Mouse (Mus musculus): ENCODE measurements around the gene Zfp94. TPM values are rescaled to one million over a fixed set of nuclear protein-coding genes. Genes with fewer than 3 reads are reported as not detected.

Zfp94 gene
- polyA plus RNA-seq, 1 experiment from 2014 or later, result 21.6 TPM

GRCm38 (mm10) chr7:24325675-24326128 lies 9.2 kb upstream of the Zfp94 start:
- ATAC-seq, result peak; percentile 81
- peak overlapping the region; percentile 3; the same call in 1 of the 2 replicates for H3K27ac ChIP-seq (ENCODE audit: low read depth, low read length)

GRCm38 (mm10) chr7:24325197-24325596 lies 8.7 kb upstream of the Zfp94 start:
- ATAC-seq (peak; percentile 51; the same call in 1 of the 2 replicates), DNase-seq (ENCODE audit: low spot score) (peak; percentile 68)
- no peaks in the 10 kb centered on the region for H3K36me3 ChIP-seq (ENCODE audit: control insufficient read depth, insufficient read depth, low read length)
- peaks cover 7% of the 10 kb centered on the region; the same call in 1 of the 2 replicates for H3K9me3 ChIP-seq (replicated peaks; ENCODE audit: control insufficient read depth, low read length)
- peak overlapping the region; percentile 54 for H3K9ac ChIP-seq (ENCODE audit: low read length)
- 43% methylated on average over 6 of the region's 6 CpGs for WGBS
- H3K4me3 ChIP-seq (ENCODE audit: low read depth, low read length), result peak overlapping the region; percentile 25; the same call in 1 of the 2 replicates
- H3K4me1 ChIP-seq (ENCODE audit: control insufficient read depth, insufficient read depth, low read length), result peaks cover 5% of the 10 kb centered on the region; the same call in 1 of the 2 replicates
- H3K27ac ChIP-seq (ENCODE audit: low read depth, low read length), result peak overlapping the region; percentile 3; the same call in 1 of the 2 replicates
- H3K27me3 ChIP-seq (replicated peaks; ENCODE audit: control insufficient read depth, insufficient read depth, low read length), result no peaks in the 10 kb centered on the region
- H3K4me2 ChIP-seq (ENCODE audit: low read length), result peak overlapping the region; percentile 40

More at GRCm38 (mm10) chr7:24325675-24326128, 9.2 kb upstream of the Zfp94 start:
- H3K4me3 ChIP-seq (ENCODE audit: low read depth, low read length), result peak overlapping the region; percentile 25
- H3K36me3 ChIP-seq (ENCODE audit: control insufficient read depth, insufficient read depth, low read length), result no peaks in the 10 kb centered on the region
- H3K27me3 ChIP-seq (replicated peaks; ENCODE audit: control insufficient read depth, insufficient read depth, low read length), result no peaks in the 10 kb centered on the region
- H3K9me3 ChIP-seq (replicated peaks; ENCODE audit: control insufficient read depth, low read length), result peaks cover 7% of the 10 kb centered on the region; the same call in 1 of the 2 replicates
- 3% methylated on average over 13 of the region's 13 CpGs for WGBS
- peak overlapping the region; percentile 54 for H3K9ac ChIP-seq (ENCODE audit: low read length)
- H3K4me2 ChIP-seq (ENCODE audit: low read length), result peak overlapping the region; percentile 40
- H3K4me1 ChIP-seq (ENCODE audit: control insufficient read depth, insufficient read depth, low read length), result peaks cover 6% of the 10 kb centered on the region; the same call in 1 of the 2 replicates
- peak; percentile 65 for DNase-seq (ENCODE audit: low spot score)

- no peak for DNase-seq (ENCODE audit: low spot score)
- Histone ChIP-seq H3K4me1 (ENCODE audit: control insufficient read depth, insufficient read depth, low read length) (peaks cover 3% of the 10 kb centered on the region; the same call in 1 of the 2 replicates), H3K27me3 (replicated peaks; ENCODE audit: control insufficient read depth, insufficient read depth, low read length) (0 out of 2 replicates have a peak, but pooled peaks cover 2% of the 10 kb centered on the region), H3K36me3 (ENCODE audit: control insufficient read depth, insufficient read depth, low read length) (no peaks in the 10 kb centered on the region), H3K9me3 (replicated peaks; ENCODE audit: control insufficient read depth, low read length) (peaks cover 7% of the 10 kb centered on the region; the same call in 1 of the 2 replicates), H3K27ac (ENCODE audit: low read depth, low read length) (no peak overlapping the region), H3K4me3 (ENCODE audit: low read depth, low read length) (no peak overlapping the region), H3K9ac (ENCODE audit: low read length) (no peak overlapping the region), H3K4me2 (ENCODE audit: low read length) (no peak overlapping the region)
- WGBS, result 82% methylated on average over 4 of the region's 4 CpGs
- ATAC-seq, result no peak
These were observed 6.1 kb upstream of the Zfp94 start for GRCm38 (mm10) chr7:24322593-24322992.

DNA sequence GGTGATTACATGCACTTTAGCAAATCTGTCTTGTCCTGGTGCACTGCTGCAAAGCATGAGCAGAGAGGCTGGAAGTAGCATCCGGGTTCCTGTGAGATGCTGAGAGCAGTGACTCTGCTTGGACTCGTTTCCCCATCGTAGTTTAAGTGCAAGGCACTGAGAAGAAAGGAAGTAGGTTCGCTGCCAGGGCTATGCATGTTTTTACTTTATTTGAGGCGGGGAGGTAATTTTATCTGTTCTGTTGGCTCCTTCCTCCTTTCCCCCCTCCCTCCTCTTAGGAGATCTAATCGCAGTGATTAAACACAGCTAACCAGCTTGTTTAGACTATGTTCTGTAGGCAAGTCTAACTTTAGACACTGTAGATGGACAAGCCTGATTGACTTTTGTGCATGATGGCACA lies 2.5 kb upstream of the Zfp94 start:
- whole genome bisulfite sequencing, result 77% methylated on average over 6 of the region's 6 CpGs
- H3K36me3 ChIP-seq (ENCODE audit: control insufficient read depth, insufficient read depth, low read length), result 0 out of 2 replicates have a peak, but pooled peaks cover 2% of the 10 kb centered on the region
- H3K9ac ChIP-seq (ENCODE audit: low read length), result no peak overlapping the region
- DNase-seq (ENCODE audit: low spot score) (no peak), ATAC-seq (no peak)
- no peak overlapping the region for H3K27ac ChIP-seq (ENCODE audit: low read depth, low read length)
- H3K4me2 ChIP-seq (ENCODE audit: low read length), result no peak overlapping the region
- H3K4me3 ChIP-seq (ENCODE audit: low read depth, low read length), result no peak overlapping the region
- H3K27me3 ChIP-seq (replicated peaks; ENCODE audit: control insufficient read depth, insufficient read depth, low read length), result 0 out of 2 replicates have a peak, but pooled peaks cover 2% of the 10 kb centered on the region
- peaks cover 4% of the 10 kb centered on the region; the same call in 1 of the 2 replicates for H3K4me1 ChIP-seq (ENCODE audit: control insufficient read depth, insufficient read depth, low read length)
- H3K9me3 ChIP-seq (replicated peaks; ENCODE audit: control insufficient read depth, low read length), result peaks cover 3% of the 10 kb centered on the region; the same call in 1 of the 2 replicates

- ATAC-seq (peak; percentile 76), DNase-seq (ENCODE audit: low spot score) (no peak)
- peak overlapping the region; percentile 60 for H3K4me3 ChIP-seq (ENCODE audit: low read depth, low read length)
- H3K4me1 ChIP-seq (ENCODE audit: control insufficient read depth, insufficient read depth, low read length), result peaks cover 4% of the 10 kb centered on the region; the same call in 1 of the 2 replicates
- peak overlapping the region; percentile 86 for H3K9ac ChIP-seq (ENCODE audit: low read length)
- H3K27me3 ChIP-seq (replicated peaks; ENCODE audit: control insufficient read depth, insufficient read depth, low read length), result 0 out of 2 replicates have a peak, but pooled peaks cover 2% of the 10 kb centered on the region
- WGBS, result 30% methylated on average over 29 of the region's 29 CpGs
- H3K27ac ChIP-seq (ENCODE audit: low read depth, low read length), result peak overlapping the region; percentile 76; the same call in 1 of the 2 replicates
- H3K36me3 ChIP-seq (ENCODE audit: control insufficient read depth, insufficient read depth, low read length), result peaks cover 18% of the 10 kb centered on the region
- H3K4me2 ChIP-seq (ENCODE audit: low read length), result peak overlapping the region; percentile 71
- H3K9me3 ChIP-seq (replicated peaks; ENCODE audit: control insufficient read depth, low read length), result no peaks in the 10 kb centered on the region
These were observed 520 bp downstream of the Zfp94 start for GRCm38 (mm10) chr7:24315726-24316566.

GRCm38 (mm10) chr7:24300771-24301282 lies 15.6 kb downstream of the Zfp94 start, which contains the start of gene Zfp61:
Zfp61 (minus strand) TSS chr7:24301232.
- H3K36me3 ChIP-seq (ENCODE audit: control insufficient read depth, insufficient read depth, low read length), result peaks cover 40% of the 10 kb centered on the region
- peak; percentile 87 for DNase-seq (ENCODE audit: low spot score)
- H3K4me3 ChIP-seq (ENCODE audit: low read depth, low read length), result peak within 1 kb of the TSS; percentile 51
- under 1% methylated on average over 13 of the region's 13 CpGs for WGBS
- H3K27ac ChIP-seq (ENCODE audit: low read depth, low read length), result peak within 1 kb of the TSS; percentile 78
- peak within 1 kb of the TSS; percentile 78 for H3K9ac ChIP-seq (ENCODE audit: low read length)
- H3K4me1 ChIP-seq (ENCODE audit: control insufficient read depth, insufficient read depth, low read length), result peaks cover 6% of the 10 kb centered on the region
- no peaks in the 10 kb centered on the region for H3K9me3 ChIP-seq (replicated peaks; ENCODE audit: control insufficient read depth, low read length)
- no peaks in the 10 kb centered on the region for H3K27me3 ChIP-seq (replicated peaks; ENCODE audit: control insufficient read depth, insufficient read depth, low read length)
- ATAC-seq, result peak; percentile 68
- peak within 1 kb of the TSS; percentile 86 for H3K4me2 ChIP-seq (ENCODE audit: low read length)

GRCm38 (mm10) chr7:24299823-24300481 lies 16.5 kb downstream of the Zfp94 start:
- H3K9ac ChIP-seq (ENCODE audit: low read length), result peak overlapping the region; percentile 78
- H3K4me3 ChIP-seq (ENCODE audit: low read depth, low read length), result peak overlapping the region; percentile 51
- under 1% methylated on average over 18 of the region's 18 CpGs for WGBS
- no peaks in the 10 kb centered on the region for H3K27me3 ChIP-seq (replicated peaks; ENCODE audit: control insufficient read depth, insufficient read depth, low read length)
- no peaks in the 10 kb centered on the region for H3K9me3 ChIP-seq (replicated peaks; ENCODE audit: control insufficient read depth, low read length)
- DNase-seq (ENCODE audit: low spot score) (peak; percentile 57), ATAC-seq (peak; percentile 35)
- H3K4me1 ChIP-seq (ENCODE audit: control insufficient read depth, insufficient read depth, low read length), result peaks cover 6% of the 10 kb centered on the region
- peaks cover 48% of the 10 kb centered on the region for H3K36me3 ChIP-seq (ENCODE audit: control insufficient read depth, insufficient read depth, low read length)
- peak overlapping the region; percentile 86 for H3K4me2 ChIP-seq (ENCODE audit: low read length)
- peak overlapping the region; percentile 92 for H3K27ac ChIP-seq (ENCODE audit: low read depth, low read length)

GRCm38 (mm10) chr7:24298973-24299708 lies 17.3 kb downstream of the Zfp94 start:
- Histone ChIP-seq H3K4me1 (ENCODE audit: control insufficient read depth, insufficient read depth, low read length) (peaks cover 6% of the 10 kb centered on the region), H3K4me3 (ENCODE audit: low read depth, low read length) (peak overlapping the region; percentile 51), H3K27ac (ENCODE audit: low read depth, low read length) (peak overlapping the region; percentile 92), H3K27me3 (replicated peaks; ENCODE audit: control insufficient read depth, insufficient read depth, low read length) (no peaks in the 10 kb centered on the region), H3K9ac (ENCODE audit: low read length) (peak overlapping the region; percentile 78), H3K4me2 (ENCODE audit: low read length) (peak overlapping the region; percentile 86), H3K36me3 (ENCODE audit: control insufficient read depth, insufficient read depth, low read length) (peaks cover 50% of the 10 kb centered on the region), H3K9me3 (replicated peaks; ENCODE audit: control insufficient read depth, low read length) (no peaks in the 10 kb centered on the region)
- ATAC-seq (peak; percentile 93), DNase-seq (ENCODE audit: low spot score) (peak; percentile 98)
- WGBS, result under 1% methylated on average over 38 of the region's 47 CpGs

Measured in forebrain, embryonic 14.5 days (tissue).